Mouse (Mus musculus) telencephalon, adult 2 months (tissue): ENCODE results near the gene Ovca2.

Experiments used
- DNase-seq: peaks from one replicate; pipeline ENCODE4 v3.0.0-alpha.2; 2011; ENCODE audit warnings: low read depth, low spot score

The Ovca2 gene

DNA sequence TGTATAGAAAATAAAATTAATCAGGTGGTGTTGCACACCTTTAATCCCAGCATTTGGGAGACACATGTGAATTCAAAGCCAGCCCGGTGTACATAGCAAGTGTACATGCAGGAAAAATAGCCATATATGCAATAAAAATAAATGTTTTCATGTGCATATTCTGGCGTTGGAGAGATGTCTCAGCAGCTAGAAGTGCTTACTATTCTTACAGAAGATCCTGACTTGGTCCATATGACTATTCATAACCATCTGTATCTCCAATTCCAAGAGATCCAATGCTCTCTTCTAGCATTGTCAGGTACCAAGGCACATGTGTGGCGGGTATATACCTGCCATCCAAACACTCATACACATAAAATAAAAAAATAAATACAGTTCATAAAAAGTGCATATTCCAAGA lies 52.3 kb downstream of the Ovca2 start:
- no peak for DNase-seq
